Mouse (Mus musculus): ENCODE results near the gene Ppme1. TPM values are rescaled to one million over a fixed set of nuclear protein-coding genes. Genes with fewer than 3 reads are reported as not detected.
A peak's percentile ranks its signal among the peaks of the same experiment; 100 is the strongest.

The Ppme1 gene
- polyA plus RNA-seq, 1 experiment from 2014 or later, result 94.5 TPM

GRCm38 (mm10) chr7:100316924-100317323 is 55.2 kb downstream of the Ppme1 start:
- Histone ChIP-seq H3K4me3 (ENCODE audit: low read depth, low read length) (no peak overlapping the region), H3K9ac (ENCODE audit: low read length) (no peak overlapping the region), H3K27me3 (ENCODE audit: control insufficient read depth, insufficient read depth, low read length) (no peaks in the 10 kb centered on the region), H3K9me3 (ENCODE audit: control insufficient read depth, low read length) (no peaks in the 10 kb centered on the region), H3K4me1 (replicated peaks; ENCODE audit: control insufficient read depth, insufficient read depth, low read length) (no peaks in the 10 kb centered on the region), H3K36me3 (ENCODE audit: control insufficient read depth, insufficient read depth, low read length) (no peaks in the 10 kb centered on the region), H3K27ac (ENCODE audit: low read depth, low read length) (no peak overlapping the region), H3K4me2 (ENCODE audit: low read depth, low read length, severe bottlenecking) (no peak overlapping the region)
- DNase-seq (ENCODE audit: low spot score), result peak; percentile 26
- 90% methylated on average over 8 of the region's 8 CpGs for WGBS
- no peak for ATAC-seq (replicated peaks; ENCODE audit: low FRiP score)

GRCm38 (mm10) chr7:100312716-100313115 is 59.4 kb downstream of the Ppme1 start:
- 81% methylated on average over 4 of the region's 4 CpGs for WGBS
- H3K4me3 ChIP-seq (ENCODE audit: low read depth, low read length), result no peak overlapping the region
- DNase-seq (ENCODE audit: low spot score) (no peak), ATAC-seq (replicated peaks; ENCODE audit: low FRiP score) (no peak)
- H3K9me3 ChIP-seq (ENCODE audit: control insufficient read depth, low read length), result no peaks in the 10 kb centered on the region
- no peak overlapping the region for H3K4me2 ChIP-seq (ENCODE audit: low read depth, low read length, severe bottlenecking)
- no peaks in the 10 kb centered on the region; the same call in 1 of the 2 replicates for H3K4me1 ChIP-seq (replicated peaks; ENCODE audit: control insufficient read depth, insufficient read depth, low read length)
- no peak overlapping the region for H3K27ac ChIP-seq (ENCODE audit: low read depth, low read length)
- no peaks in the 10 kb centered on the region for H3K27me3 ChIP-seq (ENCODE audit: control insufficient read depth, insufficient read depth, low read length)
- no peaks in the 10 kb centered on the region for H3K36me3 ChIP-seq (ENCODE audit: control insufficient read depth, insufficient read depth, low read length)
- H3K9ac ChIP-seq (ENCODE audit: low read length), result no peak overlapping the region

GRCm38 (mm10) chr7:100310290-100310689 is 61.8 kb downstream of the Ppme1 start:
- Histone ChIP-seq H3K27ac (ENCODE audit: low read depth, low read length) (no peak overlapping the region), H3K4me2 (ENCODE audit: low read depth, low read length, severe bottlenecking) (no peak overlapping the region), H3K4me3 (ENCODE audit: low read depth, low read length) (no peak overlapping the region), H3K36me3 (ENCODE audit: control insufficient read depth, insufficient read depth, low read length) (no peaks in the 10 kb centered on the region), H3K9ac (ENCODE audit: low read length) (no peak overlapping the region), H3K9me3 (ENCODE audit: control insufficient read depth, low read length) (no peaks in the 10 kb centered on the region), H3K4me1 (replicated peaks; ENCODE audit: control insufficient read depth, insufficient read depth, low read length) (peaks cover 3% of the 10 kb centered on the region; the same call in 1 of the 2 replicates), H3K27me3 (ENCODE audit: control insufficient read depth, insufficient read depth, low read length) (no peaks in the 10 kb centered on the region)
- DNase-seq (ENCODE audit: low spot score) (peak; percentile 35), ATAC-seq (replicated peaks; ENCODE audit: low FRiP score) (no peak)
- WGBS, result 86% methylated on average over 12 of the region's 12 CpGs

- no peak overlapping the region for H3K4me2 ChIP-seq (ENCODE audit: low read depth, low read length, severe bottlenecking)
- H3K27ac ChIP-seq (ENCODE audit: low read depth, low read length), result 0 out of 2 replicates have a peak overlapping the region, but pooled peaks have one; percentile 0
- DNase-seq (ENCODE audit: low spot score) (peak; percentile 33), ATAC-seq (replicated peaks; ENCODE audit: low FRiP score) (no peak)
- 44% methylated on average over 6 of the region's 6 CpGs for WGBS
- H3K4me1 ChIP-seq (replicated peaks; ENCODE audit: control insufficient read depth, insufficient read depth, low read length), result peaks cover 3% of the 10 kb centered on the region; the same call in 1 of the 2 replicates
- H3K9ac ChIP-seq (ENCODE audit: low read length), result no peak overlapping the region
- H3K9me3 ChIP-seq (ENCODE audit: control insufficient read depth, low read length), result no peaks in the 10 kb centered on the region
- H3K36me3 ChIP-seq (ENCODE audit: control insufficient read depth, insufficient read depth, low read length), result no peaks in the 10 kb centered on the region
- H3K4me3 ChIP-seq (ENCODE audit: low read depth, low read length), result no peak overlapping the region
- H3K27me3 ChIP-seq (ENCODE audit: control insufficient read depth, insufficient read depth, low read length), result no peaks in the 10 kb centered on the region
These were observed 62.4 kb downstream of the Ppme1 start for GRCm38 (mm10) chr7:100309679-100310078.

- Histone ChIP-seq H3K4me1 (replicated peaks; ENCODE audit: control insufficient read depth, insufficient read depth, low read length) (peaks cover 3% of the 10 kb centered on the region; the same call in 1 of the 2 replicates), H3K9ac (ENCODE audit: low read length) (no peak overlapping the region)
- peak; percentile 14 for DNase-seq (ENCODE audit: low spot score)
These were observed 62.9 kb downstream of the Ppme1 start for GRCm38 (mm10) chr7:100309216-100309615.

GRCm38 (mm10) chr7:100307872-100308653 is 64.0 kb downstream of the Ppme1 start:
- ATAC-seq (replicated peaks; ENCODE audit: low FRiP score), result no peak
- 69% methylated on average over 6 of the region's 6 CpGs for WGBS
- no peak overlapping the region for H3K4me3 ChIP-seq (ENCODE audit: low read depth, low read length)
- H3K9ac ChIP-seq (ENCODE audit: low read length), result no peak overlapping the region
- H3K4me1 ChIP-seq (replicated peaks; ENCODE audit: control insufficient read depth, insufficient read depth, low read length), result peaks cover 3% of the 10 kb centered on the region; the same call in 1 of the 2 replicates
- H3K36me3 ChIP-seq (ENCODE audit: control insufficient read depth, insufficient read depth, low read length), result no peaks in the 10 kb centered on the region
- H3K27ac ChIP-seq (ENCODE audit: low read depth, low read length), result no peak overlapping the region
- no peaks in the 10 kb centered on the region for H3K9me3 ChIP-seq (ENCODE audit: control insufficient read depth, low read length)
- H3K4me2 ChIP-seq (ENCODE audit: low read depth, low read length, severe bottlenecking), result no peak overlapping the region
- no peaks in the 10 kb centered on the region for H3K27me3 ChIP-seq (ENCODE audit: control insufficient read depth, insufficient read depth, low read length)
- DNase-seq (ENCODE audit: low spot score), result peak; percentile 56

More at GRCm38 (mm10) chr7:100309216-100309615, 62.9 kb downstream of the Ppme1 start:
- Histone ChIP-seq H3K27me3 (ENCODE audit: control insufficient read depth, insufficient read depth, low read length) (no peaks in the 10 kb centered on the region), H3K9me3 (ENCODE audit: control insufficient read depth, low read length) (no peaks in the 10 kb centered on the region), H3K4me2 (ENCODE audit: low read depth, low read length, severe bottlenecking) (no peak overlapping the region), H3K4me3 (ENCODE audit: low read depth, low read length) (no peak overlapping the region), H3K36me3 (ENCODE audit: control insufficient read depth, insufficient read depth, low read length) (no peaks in the 10 kb centered on the region), H3K27ac (ENCODE audit: low read depth, low read length) (no peak overlapping the region)
- WGBS, result 92% methylated on average over 1 of the region's 1 CpGs
- no peak for ATAC-seq (replicated peaks; ENCODE audit: low FRiP score)

- H3K27ac ChIP-seq (ENCODE audit: low read depth, low read length), result no peak overlapping the region
- no peak overlapping the region for H3K4me3 ChIP-seq (ENCODE audit: low read depth, low read length)
- no peak overlapping the region for H3K4me2 ChIP-seq (ENCODE audit: low read depth, low read length, severe bottlenecking)
- no peaks in the 10 kb centered on the region for H3K36me3 ChIP-seq (ENCODE audit: control insufficient read depth, insufficient read depth, low read length)
- peak; percentile 17 for DNase-seq (ENCODE audit: low spot score)
- H3K27me3 ChIP-seq (ENCODE audit: control insufficient read depth, insufficient read depth, low read length), result no peaks in the 10 kb centered on the region
- H3K9me3 ChIP-seq (ENCODE audit: control insufficient read depth, low read length), result no peaks in the 10 kb centered on the region
- ATAC-seq (replicated peaks; ENCODE audit: low FRiP score), result no peak
- 92% methylated on average over 9 of the region's 9 CpGs for WGBS
- no peak overlapping the region for H3K9ac ChIP-seq (ENCODE audit: low read length)
- peaks cover 3% of the 10 kb centered on the region; the same call in 1 of the 2 replicates for H3K4me1 ChIP-seq (replicated peaks; ENCODE audit: control insufficient read depth, insufficient read depth, low read length)
These were observed 66.2 kb downstream of the Ppme1 start for GRCm38 (mm10) chr7:100305894-100306293.

GRCm38 (mm10) chr7:100302316-100302715 is 69.8 kb downstream of the Ppme1 start:
- DNase-seq (ENCODE audit: low spot score) (peak; percentile 14), ATAC-seq (replicated peaks; ENCODE audit: low FRiP score) (no peak)
- H3K36me3 ChIP-seq (ENCODE audit: control insufficient read depth, insufficient read depth, low read length), result no peaks in the 10 kb centered on the region
- no peaks in the 10 kb centered on the region for H3K27me3 ChIP-seq (ENCODE audit: control insufficient read depth, insufficient read depth, low read length)
- H3K9me3 ChIP-seq (ENCODE audit: control insufficient read depth, low read length), result no peaks in the 10 kb centered on the region
- no peak overlapping the region for H3K4me3 ChIP-seq (ENCODE audit: low read depth, low read length)
- WGBS, result 81% methylated on average over 4 of the region's 4 CpGs
- H3K4me1 ChIP-seq (replicated peaks; ENCODE audit: control insufficient read depth, insufficient read depth, low read length), result no peaks in the 10 kb centered on the region
- no peak overlapping the region for H3K4me2 ChIP-seq (ENCODE audit: low read depth, low read length, severe bottlenecking)
- no peak overlapping the region for H3K27ac ChIP-seq (ENCODE audit: low read depth, low read length)
- no peak overlapping the region for H3K9ac ChIP-seq (ENCODE audit: low read length)

- WGBS, result 73% methylated on average over 3 of the region's 3 CpGs
- DNase-seq (ENCODE audit: low spot score) (peak; percentile 34), ATAC-seq (replicated peaks; ENCODE audit: low FRiP score) (no peak)
- H3K9ac ChIP-seq (ENCODE audit: low read length), result no peak overlapping the region
- no peak overlapping the region for H3K4me3 ChIP-seq (ENCODE audit: low read depth, low read length)
- H3K9me3 ChIP-seq (ENCODE audit: control insufficient read depth, low read length), result no peaks in the 10 kb centered on the region
- no peaks in the 10 kb centered on the region for H3K27me3 ChIP-seq (ENCODE audit: control insufficient read depth, insufficient read depth, low read length)
- H3K27ac ChIP-seq (ENCODE audit: low read depth, low read length), result no peak overlapping the region
- no peaks in the 10 kb centered on the region for H3K4me1 ChIP-seq (replicated peaks; ENCODE audit: control insufficient read depth, insufficient read depth, low read length)
- no peak overlapping the region for H3K4me2 ChIP-seq (ENCODE audit: low read depth, low read length, severe bottlenecking)
- no peaks in the 10 kb centered on the region for H3K36me3 ChIP-seq (ENCODE audit: control insufficient read depth, insufficient read depth, low read length)
These were observed 70.7 kb downstream of the Ppme1 start for GRCm38 (mm10) chr7:100301390-100301789.
